Mouse (Mus musculus) lung, embryonic 16.5 days (tissue): ENCODE data around the gene Pirt. TPM values are rescaled to one million over a fixed set of nuclear protein-coding genes. Genes with fewer than 3 reads are reported as not detected.
A peak's percentile ranks its signal among the peaks of the same experiment; 100 is the strongest.

ENCODE experiments used
- ATAC-seq: fragments of 200-750 bp; cut with Nextera tagmentation; 2 replicates; pipeline ENCODE4 v1.8.0; 2017; ENCODE audit warnings: low read depth, mild to moderate bottlenecking, moderate library complexity
- H3K27ac ChIP-seq: fragments of 300-500 bp; sonication (generic); 2 replicates; pipeline ENCODE4 v1.5.1; 2014; ENCODE audit warnings: mild to moderate bottlenecking, control low read depth, low read length
- H3K27me3 ChIP-seq: fragments of 300-500 bp; sonication (generic); 2 replicates; pipeline ENCODE4 v1.6.1; 2014; ENCODE audit warnings: low read depth, low read length, mixed read lengths; ENCODE audit not compliant: control insufficient read depth, insufficient read depth
- H3K36me3 ChIP-seq: fragments of 300-500 bp; sonication (generic); 2 replicates; pipeline ENCODE4 v1.6.1; 2014; ENCODE audit warnings: low read length; ENCODE audit not compliant: control insufficient read depth, insufficient read depth
- H3K4me1 ChIP-seq: fragments of 300-500 bp; sonication (generic); replicated peaks from 2 replicates; pipeline ENCODE4 v1.6.1; 2014; ENCODE audit warnings: low read length, mixed read lengths; ENCODE audit not compliant: control insufficient read depth, insufficient read depth
- H3K4me2 ChIP-seq: fragments of 300-500 bp; sonication (generic); 2 replicates; pipeline ENCODE4 v1.6.1; 2014; ENCODE audit warnings: low read depth, low read length, control low read depth
- H3K4me3 ChIP-seq: fragments of 300-500 bp; sonication (generic); 2 replicates; pipeline ENCODE4 v1.5.1; 2014; ENCODE audit warnings: mild to moderate bottlenecking, low read length, control low read depth
- H3K9ac ChIP-seq: fragments of 300-500 bp; sonication (generic); 2 replicates; pipeline ENCODE4 v1.6.1; 2014; ENCODE audit warnings: low read length, control low read depth
- H3K9me3 ChIP-seq: fragments of 300-500 bp; sonication (generic); 2 replicates; pipeline ENCODE4 v1.6.1; 2016; ENCODE audit warnings: low read length; ENCODE audit not compliant: control insufficient read depth
- WGBS: fragments of 180-500 bp; shearing (Covaris S2); extraction: QIAGEN DNeasy Blood & Tissue Kit; methylation state at CpG from one replicate; pipeline ENCODE4 v1.1.7; 2014; 5-methylcytosine and 5-hydroxymethylcytosine counted together
- polyA plus RNA-seq: library from polyadenylated mRNA; unstranded; fragments of >200 nt; fragmentation: Nextera tagmentation; extraction: Ambion mirVana; gene quantifications from 2 replicates; pipeline ENCODE4 v1.2.1, GENCODE M21; 2015

Gene Pirt
- polyA plus RNA-seq, 1 experiment from 2014 or later, result 0.94 TPM

DNA sequence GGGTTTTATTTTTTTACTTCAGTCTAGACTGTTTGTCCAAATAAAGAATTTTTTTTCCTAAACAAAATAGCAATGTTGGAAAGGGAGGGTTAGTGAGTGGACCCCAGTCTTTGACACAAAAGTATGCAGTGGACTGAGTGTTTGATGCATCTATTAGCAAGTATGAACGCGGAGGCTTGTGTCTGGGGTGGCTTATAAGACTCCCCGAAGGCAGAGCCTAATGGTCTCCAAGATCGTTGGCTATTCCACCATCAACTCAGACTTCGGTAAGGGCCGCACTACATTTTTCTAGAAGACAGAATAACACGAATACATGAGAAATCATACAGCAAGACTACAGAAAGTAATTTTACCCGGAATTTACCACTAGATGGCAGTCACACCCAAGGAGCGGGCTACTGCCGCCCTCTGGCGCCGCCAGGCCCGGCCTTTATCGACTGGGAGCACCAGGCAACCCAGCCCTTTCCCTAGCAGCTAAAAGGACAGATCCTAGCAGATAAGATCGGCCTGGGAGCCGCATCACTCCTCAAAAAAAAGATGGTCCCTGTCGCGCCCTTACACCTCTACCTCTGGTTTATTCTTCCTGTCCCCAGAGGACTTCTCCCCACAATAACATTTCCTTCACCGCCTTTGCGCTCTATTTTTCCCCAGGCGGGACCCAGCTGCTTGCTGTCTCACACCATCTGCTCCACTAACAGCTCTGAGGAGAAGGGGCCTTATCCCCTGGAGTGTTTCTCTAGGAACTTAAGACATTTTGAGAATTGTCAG lies 6.0 kb upstream of the Pirt start:
- 0 out of 2 replicates have a peak overlapping the region, but pooled peaks have one; percentile 36 for H3K9ac ChIP-seq
- no peaks in the 10 kb centered on the region for H3K36me3 ChIP-seq
- no peak overlapping the region for H3K27ac ChIP-seq
- H3K9me3 ChIP-seq, result no peaks in the 10 kb centered on the region
- 10% methylated on average over 21 of the region's 21 CpGs for WGBS
- no peaks in the 10 kb centered on the region for H3K27me3 ChIP-seq
- H3K4me1 ChIP-seq, result peaks cover 3% of the 10 kb centered on the region; the same call in 1 of the 2 replicates
- peak overlapping the region; percentile 12; the same call in 1 of the 2 replicates for H3K4me3 ChIP-seq
- H3K4me2 ChIP-seq, result peak overlapping the region; percentile 41
- peak; percentile 75 for ATAC-seq

DNA sequence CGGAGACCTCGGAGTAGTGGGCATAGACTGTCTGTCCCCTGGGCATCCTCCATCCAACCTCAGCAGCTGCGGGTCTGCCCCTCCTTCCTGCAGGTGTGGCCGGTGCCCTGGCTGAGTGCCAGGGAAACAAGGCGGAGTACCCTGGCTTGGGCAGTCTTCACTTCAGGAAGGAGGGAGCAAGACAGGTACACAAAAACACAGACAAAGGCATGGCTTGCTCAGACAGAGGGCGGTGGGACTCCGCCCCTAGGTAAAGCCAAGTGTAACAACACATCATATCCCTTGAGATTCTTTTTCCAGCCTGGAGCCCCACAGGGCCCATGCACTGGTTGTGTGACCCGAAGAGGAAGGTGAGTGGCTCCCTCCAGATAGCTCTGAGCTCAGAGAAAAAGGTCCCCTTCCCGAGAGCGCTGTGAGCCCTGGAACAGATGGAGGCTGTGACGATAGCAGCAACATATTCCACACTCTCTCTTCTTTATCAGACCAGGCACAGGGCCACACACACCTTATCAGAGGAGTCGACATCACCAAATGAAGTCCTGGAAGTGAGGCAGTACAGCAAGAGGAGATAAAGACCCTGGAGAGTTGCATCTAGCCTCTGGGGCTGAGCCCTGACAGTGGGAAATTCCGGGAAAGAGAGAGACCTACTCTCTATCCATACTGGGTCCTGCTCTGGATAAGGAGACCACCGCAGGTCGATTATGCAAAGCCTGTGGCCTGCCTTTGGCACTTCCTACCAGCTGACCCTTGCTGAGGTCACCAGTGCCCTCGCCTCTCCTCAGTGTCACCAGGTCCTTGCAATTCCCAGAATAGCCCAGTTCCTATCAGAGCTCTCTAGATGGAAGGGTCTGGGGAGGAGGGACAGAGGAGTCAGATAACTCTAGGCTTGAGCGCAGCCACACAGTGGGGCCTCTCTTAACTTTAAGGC lies 1.0 kb downstream of the Pirt start:
- Histone ChIP-seq H3K27me3 (no peaks in the 10 kb centered on the region), H3K27ac (no peak overlapping the region), H3K36me3 (no peaks in the 10 kb centered on the region), H3K4me1 (no peaks in the 10 kb centered on the region), H3K4me3 (no peak overlapping the region), H3K9me3 (no peaks in the 10 kb centered on the region), H3K9ac (no peak overlapping the region; the same call in 1 of the 2 replicates), H3K4me2 (no peak overlapping the region)
- peak; percentile 48 for ATAC-seq
- 38% methylated on average over 17 of the region's 17 CpGs for WGBS

DNA sequence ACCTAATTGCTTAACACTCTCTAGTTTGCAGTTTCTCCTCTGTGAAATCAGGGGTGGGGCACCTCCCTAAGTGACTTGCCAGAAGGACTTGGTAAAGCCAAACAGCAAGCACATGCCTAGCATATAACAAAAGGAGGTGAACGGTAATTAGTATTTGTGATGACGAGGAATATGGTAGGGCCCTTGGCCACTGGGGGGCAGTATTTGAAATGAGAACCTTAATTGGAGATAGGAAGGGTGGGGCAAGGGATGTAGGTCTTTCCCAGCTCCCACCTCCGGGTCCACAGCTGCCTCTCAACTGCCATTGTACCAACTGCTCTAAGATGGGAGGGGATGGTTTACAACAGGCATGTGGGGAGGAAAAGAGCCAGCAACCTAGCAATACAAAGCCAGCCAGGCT lies 2.5 kb downstream of the Pirt start:
- no peak overlapping the region for H3K9ac ChIP-seq
- no peaks in the 10 kb centered on the region for H3K27me3 ChIP-seq
- H3K4me1 ChIP-seq, result no peaks in the 10 kb centered on the region
- no peak overlapping the region for H3K4me3 ChIP-seq
- no peak; the same call in 1 of the 2 replicates for ATAC-seq
- H3K27ac ChIP-seq, result no peak overlapping the region
- no peaks in the 10 kb centered on the region for H3K9me3 ChIP-seq
- H3K4me2 ChIP-seq, result no peak overlapping the region
- WGBS, result 37% methylated on average over 3 of the region's 3 CpGs
- H3K36me3 ChIP-seq, result no peaks in the 10 kb centered on the region

DNA sequence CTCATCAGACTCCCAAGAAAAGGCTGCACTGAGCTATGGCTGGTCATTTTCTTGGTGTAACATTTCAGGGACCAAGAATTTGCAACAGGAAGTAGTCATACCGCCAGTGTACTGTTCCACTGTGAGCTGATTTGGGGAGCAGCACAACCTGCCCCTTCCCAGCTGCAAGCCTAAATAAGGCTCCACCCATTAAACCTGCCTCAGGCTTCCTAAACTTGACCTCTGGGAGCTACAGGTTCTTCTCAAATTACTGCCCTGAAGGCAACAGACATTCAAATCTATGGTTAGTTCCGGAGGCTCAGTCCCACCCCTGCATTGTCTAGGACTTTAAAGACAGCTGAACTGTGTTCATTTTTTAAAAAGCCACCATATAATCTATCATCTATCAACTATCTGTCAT lies 8.2 kb downstream of the Pirt start:
- ATAC-seq, result no peak
- Histone ChIP-seq H3K36me3 (no peaks in the 10 kb centered on the region), H3K27me3 (no peaks in the 10 kb centered on the region), H3K4me1 (no peaks in the 10 kb centered on the region), H3K9ac (no peak overlapping the region), H3K27ac (no peak overlapping the region), H3K9me3 (no peaks in the 10 kb centered on the region), H3K4me2 (no peak overlapping the region), H3K4me3 (no peak overlapping the region)
- WGBS, result 70% methylated on average over 2 of the region's 2 CpGs

DNA sequence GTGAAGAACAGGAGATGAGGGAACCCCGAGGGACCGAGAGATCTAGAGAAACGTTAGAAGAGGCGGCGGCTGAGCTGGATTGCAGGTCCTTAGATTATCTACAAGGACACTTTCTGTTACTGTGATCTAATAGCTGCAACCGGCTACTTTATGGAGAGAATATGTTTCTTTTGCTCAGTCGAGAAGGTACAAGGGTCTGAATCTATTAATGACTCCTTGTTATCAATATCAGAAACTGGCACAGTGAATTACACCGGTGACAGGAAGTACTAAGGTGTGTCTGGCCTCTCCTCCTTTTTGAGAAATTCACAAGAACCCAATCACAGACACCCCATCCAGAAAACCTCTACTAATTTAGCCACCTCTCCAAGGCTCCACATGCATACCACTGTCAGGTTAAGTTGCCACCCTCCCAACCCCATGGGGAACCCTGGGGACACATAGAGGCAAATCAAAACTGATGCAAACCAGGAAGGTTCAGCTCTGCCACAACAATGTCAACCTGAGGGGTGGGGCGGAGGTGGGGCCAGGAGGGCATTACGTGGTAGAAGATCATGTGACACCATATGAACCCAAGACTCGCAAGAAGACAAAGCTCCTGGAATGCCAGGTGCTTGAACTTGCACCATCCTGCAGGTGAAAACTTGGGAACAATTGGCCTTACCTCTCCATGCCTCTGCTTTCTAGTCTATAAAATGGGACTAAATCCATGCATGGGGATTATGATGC lies 12.5 kb downstream of the Pirt start:
- no peak for ATAC-seq
- 65% methylated on average over 11 of the region's 11 CpGs for WGBS
- Histone ChIP-seq H3K9me3 (no peaks in the 10 kb centered on the region), H3K4me1 (no peaks in the 10 kb centered on the region), H3K4me2 (no peak overlapping the region), H3K27me3 (no peaks in the 10 kb centered on the region), H3K27ac (no peak overlapping the region), H3K36me3 (no peaks in the 10 kb centered on the region), H3K4me3 (no peak overlapping the region), H3K9ac (no peak overlapping the region)

DNA sequence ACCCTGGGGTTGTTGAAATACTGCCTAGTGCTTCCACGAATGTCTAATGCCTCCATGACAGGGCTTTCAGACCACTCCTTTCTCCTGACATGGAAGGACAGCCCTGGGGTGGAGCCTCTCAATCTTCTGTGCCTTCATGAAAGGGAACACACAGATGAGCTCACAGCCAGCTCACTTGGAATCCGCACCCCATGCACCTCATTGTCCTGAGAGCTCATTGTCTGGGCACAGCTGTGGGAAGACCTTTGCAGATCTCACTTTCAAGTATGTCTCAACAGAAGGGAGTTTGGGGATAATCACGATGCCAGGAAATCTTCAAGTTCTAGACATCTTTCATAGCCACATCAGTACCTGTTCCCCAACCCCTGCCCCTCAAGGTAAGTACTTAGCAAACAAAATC lies 16.5 kb downstream of the Pirt start:
- Histone ChIP-seq H3K9me3 (no peaks in the 10 kb centered on the region), H3K4me1 (no peaks in the 10 kb centered on the region), H3K4me2 (no peak overlapping the region), H3K27ac (no peak overlapping the region), H3K36me3 (no peaks in the 10 kb centered on the region), H3K4me3 (no peak overlapping the region), H3K9ac (no peak overlapping the region), H3K27me3 (no peaks in the 10 kb centered on the region)
- 59% methylated on average over 3 of the region's 3 CpGs for WGBS
- no peak for ATAC-seq

DNA sequence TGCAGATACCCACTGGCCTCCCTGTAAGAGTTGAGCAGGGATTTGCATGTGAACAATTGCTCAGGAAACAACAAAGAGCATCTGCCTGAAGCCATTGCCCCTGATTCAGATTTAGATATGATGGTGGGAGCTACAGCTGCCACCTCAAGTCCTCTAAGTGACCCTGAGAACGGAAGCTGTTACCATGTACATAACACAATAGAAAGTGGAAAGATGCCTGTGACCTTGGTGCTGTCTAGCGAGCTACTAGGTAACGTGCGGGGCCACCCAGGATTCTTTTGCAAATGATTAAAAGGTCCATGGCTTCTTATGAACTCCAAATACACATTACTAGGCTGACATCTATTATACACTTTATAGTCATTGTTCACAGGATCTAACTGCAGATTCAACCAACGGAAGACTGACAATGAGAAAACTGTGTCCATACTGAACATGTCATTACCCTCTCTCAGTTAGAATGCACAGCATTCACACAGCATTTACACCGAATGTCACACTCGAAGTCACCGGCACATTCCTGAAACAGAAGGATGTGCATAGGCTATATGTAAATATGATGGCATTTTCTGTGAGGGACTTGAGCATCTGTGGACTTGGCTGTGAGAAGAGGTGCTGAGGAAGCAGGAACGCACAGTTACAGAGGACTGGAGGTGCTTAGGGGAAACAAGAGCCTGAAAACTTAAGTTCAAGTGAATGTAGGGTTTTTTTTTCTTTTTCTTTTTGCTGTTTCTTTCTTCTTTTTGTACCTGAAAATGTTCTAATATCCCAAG lies 21.2 kb downstream of the Pirt start:
- Histone ChIP-seq H3K36me3 (no peaks in the 10 kb centered on the region), H3K27me3 (no peaks in the 10 kb centered on the region), H3K4me2 (no peak overlapping the region), H3K9me3 (no peaks in the 10 kb centered on the region), H3K4me1 (no peaks in the 10 kb centered on the region), H3K9ac (no peak overlapping the region), H3K4me3 (no peak overlapping the region), H3K27ac (no peak overlapping the region)
- 66% methylated on average over 9 of the region's 9 CpGs for WGBS
- no peak for ATAC-seq

DNA sequence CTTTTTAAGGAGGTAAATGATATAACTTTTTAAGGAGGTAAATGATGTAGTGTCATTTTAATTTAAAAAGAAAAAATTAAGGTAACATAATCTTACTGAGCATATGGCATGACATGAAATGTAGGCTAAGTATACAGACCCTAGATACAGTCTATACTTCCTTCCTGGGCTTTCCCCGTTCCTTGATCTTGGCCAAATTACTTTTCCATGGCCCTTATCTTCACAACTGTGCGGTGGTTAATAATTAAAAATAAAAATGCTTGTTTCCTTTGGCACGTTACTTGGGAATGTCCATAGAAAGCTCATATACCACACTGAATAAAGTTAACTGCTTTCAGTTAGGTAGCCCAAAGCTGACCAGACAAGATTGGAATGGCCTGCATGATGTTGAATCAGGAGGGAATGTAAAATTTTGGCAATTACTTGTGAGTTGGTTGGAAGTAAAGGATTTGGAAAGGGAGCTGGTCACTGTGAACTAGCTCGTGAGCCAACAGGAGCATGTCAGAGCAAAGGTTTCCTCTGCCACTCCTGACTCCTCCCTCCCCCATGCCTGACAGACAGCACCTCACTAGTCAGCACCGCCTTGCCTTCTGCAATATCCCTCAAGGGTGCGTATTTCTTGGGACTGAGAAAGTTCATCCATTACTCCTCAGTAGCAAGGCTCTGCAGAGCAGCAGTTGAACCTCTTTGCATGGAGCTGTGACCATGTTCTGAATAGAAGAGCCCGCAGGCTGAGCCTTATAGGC lies 22.8 kb downstream of the Pirt start:
- no peak for ATAC-seq

More for the DNA sequence above, 22.8 kb downstream of the Pirt start:
- WGBS, result 57% methylated on average over 7 of the region's 7 CpGs
- no peak overlapping the region for H3K4me3 ChIP-seq
- no peak overlapping the region for H3K27ac ChIP-seq
- H3K4me1 ChIP-seq, result no peaks in the 10 kb centered on the region
- no peak overlapping the region for H3K9ac ChIP-seq
- H3K4me2 ChIP-seq, result no peak overlapping the region
- H3K36me3 ChIP-seq, result no peaks in the 10 kb centered on the region
- H3K27me3 ChIP-seq, result no peaks in the 10 kb centered on the region
- H3K9me3 ChIP-seq, result no peaks in the 10 kb centered on the region
